17 mouse cellular contexts compared by ENCODE assay signal in the genomic region with DNA sequence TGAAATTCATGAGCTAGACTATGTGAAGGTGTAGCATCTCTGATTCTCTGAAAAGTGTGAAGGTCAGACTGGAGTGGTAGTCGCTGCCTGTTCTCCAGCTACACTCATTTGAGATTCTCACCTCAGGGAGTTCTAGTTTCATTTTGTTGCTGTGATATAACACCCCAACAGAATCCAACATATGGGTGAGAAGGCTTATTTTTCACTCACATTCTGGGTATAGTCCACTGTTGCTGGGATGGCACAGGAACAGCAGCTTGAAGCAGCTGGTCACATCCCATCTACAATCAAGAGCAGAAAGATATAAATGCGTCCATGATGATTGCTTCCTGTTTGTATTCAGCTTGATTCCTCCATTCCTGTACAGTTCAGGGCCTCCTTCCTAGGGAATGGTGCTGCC.
"Had no signal": no experiment of that assay in that cellular context is flagged by ENCODE, and none has a peak within 500 bp of the region (broad histone marks: within the 10 kb centered on the region; RNA-seq: fewer than 3 reads in every experiment).

No protein-coding gene starts in this region.

- DNase-seq: left cerebral cortex, postnatal 4 days; liver; liver, embryonic 13.5 days; liver, postnatal 0 days; lung, adult 18-20 months; lung, adult 2 months; lung, embryonic 14.5 days; lung, postnatal 10 days; lung, postnatal 14 days; lung, postnatal 36 days; lung, postnatal 4 days; midbrain, embryonic 14.5 days had no signal

- ATAC-seq: liver, embryonic 12.5 days; liver, postnatal 0 days; lung, postnatal 0 days; midbrain, embryonic 13.5 days; midbrain, embryonic 15.5 days; midbrain, embryonic 16.5 days had no signal
